Mouse (Mus musculus): Measurements from ENCODE around the gene Olfr801.

The Olfr801 gene

GRCm38 (mm10) chr10:129673765-129674164 lies at the start of gene Olfr801:
Gene Olfr801 (minus strand): TSS chr10:129673865.
- DNase-seq (ENCODE audit: low spot score) = no peak

- no peak for DNase-seq (ENCODE audit: low spot score)
Observed at GRCm38 (mm10) chr10:129702910-129703309, 29.2 kb upstream of the Olfr801 start, which contains the start of gene Olfr804. Gene Olfr804 (plus strand): TSS chr10:129703210.

DNA sequence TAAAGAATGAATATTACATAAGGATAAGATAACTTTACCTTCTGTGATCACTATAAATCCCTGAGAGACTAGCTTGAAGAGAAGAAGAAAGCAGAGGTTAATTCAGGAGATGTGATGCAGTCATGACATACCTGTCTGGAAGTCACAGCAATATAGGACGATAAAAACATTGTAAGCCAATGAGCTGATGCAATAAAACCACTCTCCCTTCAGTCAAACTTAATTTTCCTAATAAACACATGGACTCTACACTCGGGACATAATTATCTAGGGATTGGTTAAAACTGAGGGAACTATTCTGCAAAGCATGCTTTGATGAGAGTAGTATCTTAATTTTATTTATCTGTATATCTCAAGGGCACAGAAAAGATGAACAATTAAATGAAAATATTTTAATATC lies 20.5 kb upstream of the Olfr801 start, which contains the start of gene Olfr803:
Gene Olfr803 (minus strand): TSS at position 101 of the 400 bp plus-strand sequence.
- DNase-seq (ENCODE audit: low spot score) = no peak

DNA sequence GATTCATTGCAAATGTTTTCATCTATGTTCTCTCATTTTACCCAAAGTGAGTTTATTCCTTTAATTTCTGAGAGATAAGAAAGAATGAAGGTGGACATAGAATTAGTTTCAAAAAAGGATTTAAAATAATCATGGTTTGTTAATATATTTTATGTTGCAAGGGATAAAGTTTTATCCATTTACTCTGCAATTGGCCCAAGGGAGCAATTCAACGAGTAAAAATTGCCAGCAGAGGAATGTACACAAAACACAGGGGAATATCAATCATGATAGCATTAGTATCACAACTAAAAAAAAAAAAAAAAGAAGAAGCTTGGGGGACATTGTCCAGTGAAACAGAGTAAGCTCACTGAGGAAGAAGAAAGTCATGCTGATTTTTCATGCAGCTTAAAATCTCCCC lies 14.4 kb upstream of the Olfr801 start, which contains the start of gene Olfr802:
Gene Olfr802 (minus strand): TSS at position 101 of the 400 bp plus-strand sequence.
- DNase-seq (ENCODE audit: low spot score) = no peak

DNA sequence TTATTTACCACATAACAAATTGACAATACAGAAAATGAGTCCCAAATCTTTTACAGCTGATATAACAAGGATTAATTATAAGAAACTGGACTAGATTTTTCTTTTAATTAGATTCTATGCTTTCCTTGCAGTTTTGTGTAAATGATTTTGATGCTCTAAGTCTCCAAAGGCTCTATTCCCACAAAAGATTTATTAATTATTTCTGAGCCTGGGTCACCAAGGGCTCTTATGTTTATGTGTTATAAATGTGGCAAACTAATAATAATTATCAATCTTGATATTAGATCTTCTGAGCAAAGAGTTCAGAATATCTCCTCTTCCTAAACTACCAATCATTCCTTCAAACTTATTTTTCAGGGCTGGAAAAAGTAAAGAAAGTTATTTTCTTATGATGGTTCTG lies 16.3 kb downstream of the Olfr801 start, which contains the start of gene Olfr800:
Gene Olfr800 (plus strand): TSS at position 301 of the 400 bp plus-strand sequence.
- DNase-seq (ENCODE audit: low spot score) = no peak

DNA sequence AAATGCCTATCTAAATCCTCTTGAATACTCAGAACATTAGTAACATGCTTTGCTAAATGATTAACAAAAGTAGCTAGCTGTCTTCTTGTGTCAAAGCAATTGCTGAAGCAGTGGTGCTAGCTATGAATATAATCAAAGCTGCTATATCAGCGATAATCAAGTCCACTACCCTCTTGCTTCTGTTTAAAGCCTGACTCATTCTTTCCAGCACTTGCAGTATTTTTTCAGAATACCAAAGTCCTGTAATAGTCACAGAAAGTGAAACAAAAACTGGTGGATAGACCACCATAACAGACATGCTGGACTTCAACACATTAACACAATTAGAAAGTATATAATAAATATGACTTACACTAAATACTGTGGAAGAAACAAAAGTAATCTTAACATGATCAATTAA lies 21.9 kb downstream of the Olfr801 start:
- no peak for DNase-seq (ENCODE audit: low spot score)

DNA sequence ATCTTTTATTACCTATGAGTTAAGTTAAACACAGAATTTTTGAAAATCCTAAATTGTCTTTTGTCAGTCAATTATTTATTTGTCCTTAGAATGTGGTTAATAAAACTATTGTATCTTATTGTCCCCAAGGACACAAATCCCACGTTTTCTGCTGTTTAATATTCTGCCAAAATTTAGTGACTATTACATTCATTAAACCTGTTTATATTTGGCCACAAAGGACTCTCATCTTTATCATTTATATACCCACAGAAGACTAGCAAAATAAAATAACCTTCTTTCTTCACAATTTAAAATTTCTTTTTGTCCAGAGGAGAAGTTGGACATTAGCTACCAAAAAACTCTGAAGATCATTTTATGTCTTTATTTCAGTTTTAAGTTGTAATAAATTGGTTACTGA lies 36.5 kb downstream of the Olfr801 start, which contains the start of gene Olfr799:
Gene Olfr799 (plus strand): TSS at position 301 of the 400 bp plus-strand sequence.
- no peak for DNase-seq (ENCODE audit: low spot score)

DNA sequence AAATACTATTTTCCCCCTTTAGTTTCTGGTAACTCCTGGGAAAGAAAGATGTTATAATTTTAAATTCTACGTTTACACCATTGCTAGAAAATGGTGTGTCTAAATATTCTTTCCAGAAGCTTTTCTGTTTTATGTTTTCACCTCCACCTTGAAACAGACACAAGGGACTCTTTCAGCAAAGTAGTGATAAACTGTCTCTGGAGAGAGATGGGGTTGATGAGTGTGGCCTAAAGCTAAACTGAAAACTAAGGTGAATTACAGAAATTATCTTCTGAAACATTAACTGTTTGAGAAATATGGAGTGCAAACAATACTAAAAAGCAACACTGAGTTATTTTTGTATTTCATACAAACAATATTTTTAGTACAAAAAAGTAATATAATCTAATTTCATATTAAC lies 45.8 kb downstream of the Olfr801 start, which contains the start of gene Olfr798:
Gene Olfr798 (minus strand): TSS at position 101 of the 400 bp plus-strand sequence.
- no peak for DNase-seq (ENCODE audit: low spot score)

GRCm38 (mm10) chr10:129623251-129623650 lies 50.4 kb downstream of the Olfr801 start:
- DNase-seq (ENCODE audit: low spot score) = no peak

DNA sequence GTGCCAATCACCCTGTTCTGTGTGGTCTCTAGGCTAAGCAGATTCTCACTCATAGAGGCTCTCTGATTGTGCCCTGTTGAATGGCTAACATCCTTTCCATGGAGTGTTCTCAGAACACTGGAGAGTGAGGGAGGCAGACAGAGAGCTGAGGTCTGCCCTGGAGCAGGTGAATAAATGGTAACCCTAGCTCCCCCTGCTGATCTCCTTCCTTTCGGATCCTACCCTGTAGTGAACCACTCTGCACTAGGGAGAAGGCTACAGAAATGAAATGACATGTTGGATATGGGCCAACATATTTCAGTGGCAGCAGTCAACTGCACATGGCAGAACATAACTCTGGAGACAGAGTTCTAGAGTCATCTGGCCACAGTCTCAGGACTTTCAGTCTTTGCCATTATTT lies 51.9 kb downstream of the Olfr801 start:
- DNase-seq (ENCODE audit: low spot score) = no peak
